Mouse (Mus musculus) gastrocnemius, adult 8-10 months (tissue): ENCODE data around the gene Hormad2. TPM values are rescaled to one million over a fixed set of nuclear protein-coding genes. Genes with fewer than 3 reads are reported as not detected.

Experiments
- DNase-seq, 2 experiments: peaks; one replicate each; pipeline ENCODE4 v3.0.0; 2022; ENCODE audit warnings: low spot score in 2 of 2
- total RNA-seq, 4 experiments: library from RNA; stranded (reverse); gene quantifications; 2 replicates each; pipeline ENCODE4 v1.2.4; 2022

Gene Hormad2
- not detected for total RNA-seq

DNA sequence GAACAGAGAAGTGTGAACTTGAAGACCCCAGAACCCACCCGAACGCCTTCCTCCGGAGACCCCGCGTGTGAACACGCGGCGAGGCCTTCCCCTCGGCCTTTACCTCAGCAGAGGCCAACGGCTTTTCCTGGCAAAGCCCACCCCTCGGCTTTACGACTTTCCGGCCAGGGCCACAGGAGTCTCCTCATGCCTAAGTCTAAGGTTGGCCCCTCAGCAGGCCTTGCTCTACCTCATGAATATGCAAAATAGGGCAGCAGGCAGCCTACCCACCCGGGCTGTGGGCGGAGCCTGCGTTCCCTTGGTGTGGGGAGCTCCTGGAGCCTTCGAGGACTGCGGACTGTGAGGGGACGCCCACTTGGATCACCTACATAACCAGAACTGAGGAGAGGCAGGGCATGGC is at the start of gene Hormad2:
Gene Hormad2, minus strand, starts transcription at position 128 of the 400 bp plus-strand sequence.
- DNase-seq, result no peak

DNA sequence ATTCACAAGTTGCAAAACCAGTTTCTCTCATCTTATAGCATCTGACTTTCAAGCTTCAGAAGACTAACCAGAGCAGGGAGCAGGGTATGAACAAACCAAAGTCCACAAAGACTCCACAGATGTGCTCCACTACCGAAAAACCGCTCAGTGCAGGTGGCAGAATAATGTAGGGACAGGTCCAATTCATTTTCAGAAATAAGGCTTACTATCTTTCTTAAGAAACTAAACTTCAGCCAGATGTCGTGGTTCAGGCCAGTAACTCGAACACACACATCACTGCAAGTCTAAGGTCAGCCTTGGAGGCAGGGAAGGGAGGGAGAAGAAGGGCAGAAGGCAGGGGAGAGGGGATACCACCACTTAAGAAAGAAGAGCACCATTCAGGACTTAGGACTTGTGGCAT is 48.3 kb upstream of the Hormad2 start:
- no peak for DNase-seq

DNA sequence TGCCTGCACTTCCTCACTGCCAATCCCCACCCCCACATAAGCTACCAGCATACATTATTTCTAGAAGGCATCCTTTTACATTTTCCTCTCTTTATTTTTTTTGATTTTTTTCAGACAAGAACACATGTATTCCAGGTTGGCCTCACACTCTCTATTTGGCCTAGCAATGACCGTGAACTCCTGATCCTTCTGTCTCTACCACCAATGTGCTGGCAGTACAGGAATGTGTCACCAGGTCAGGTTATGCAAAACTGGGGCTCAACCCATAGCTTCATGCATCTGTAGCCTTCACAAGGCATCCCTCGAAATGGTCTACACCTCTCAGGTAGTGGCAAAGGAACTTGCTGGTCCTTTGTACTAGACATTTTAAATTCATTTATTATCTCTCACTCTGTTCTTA is 47.9 kb upstream of the Hormad2 start:
- no peak for DNase-seq

DNA sequence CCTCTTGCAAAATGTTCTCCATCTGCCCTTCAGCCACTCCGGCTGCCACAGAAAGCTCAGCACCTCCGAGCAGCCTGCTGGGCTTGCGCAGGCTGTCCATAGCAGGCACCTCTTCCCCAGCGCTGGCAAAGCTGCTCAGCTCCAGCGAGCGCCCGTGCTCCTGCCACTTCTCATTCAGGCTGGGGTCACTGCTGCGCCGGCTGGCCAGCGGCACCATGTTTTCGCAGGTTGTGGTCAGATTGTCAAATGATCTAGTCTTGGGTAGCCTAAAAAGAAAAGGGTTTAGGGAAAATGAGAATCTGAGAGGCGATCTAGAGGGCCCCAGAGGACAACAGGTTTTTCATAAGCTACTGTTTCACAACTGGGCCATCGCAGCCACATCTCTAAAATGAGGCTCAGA is 47.5 kb upstream of the Hormad2 start:
- DNase-seq, result no peak

DNA sequence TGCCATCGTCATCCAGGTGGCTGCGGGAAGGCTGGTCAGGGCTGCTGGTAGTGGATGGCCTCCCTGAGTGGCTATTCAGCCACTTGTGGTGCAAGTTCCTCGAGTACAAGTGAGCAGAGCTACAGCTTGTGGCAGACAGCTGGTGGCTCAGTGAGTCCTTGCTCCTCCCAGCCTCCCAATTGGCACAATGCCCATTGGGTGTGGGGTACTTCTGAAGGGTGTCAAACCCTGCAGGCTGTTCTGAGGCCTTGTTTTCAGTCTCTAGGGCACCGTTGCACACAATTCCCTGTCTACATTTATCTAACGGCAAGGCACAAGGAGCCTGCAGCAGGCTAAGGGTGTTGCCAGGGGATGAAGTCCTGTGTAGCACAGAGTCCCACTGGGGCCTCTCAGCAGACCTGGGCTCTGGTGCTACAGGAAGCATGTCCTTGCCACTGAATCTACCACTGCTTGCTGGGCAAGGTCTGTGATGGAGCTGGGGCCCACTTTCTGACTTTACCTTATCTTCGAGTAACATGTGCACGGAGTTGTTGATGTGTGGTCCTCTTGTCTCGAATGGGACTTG is 46.6 kb upstream of the Hormad2 start:
- DNase-seq, result no peak

DNA sequence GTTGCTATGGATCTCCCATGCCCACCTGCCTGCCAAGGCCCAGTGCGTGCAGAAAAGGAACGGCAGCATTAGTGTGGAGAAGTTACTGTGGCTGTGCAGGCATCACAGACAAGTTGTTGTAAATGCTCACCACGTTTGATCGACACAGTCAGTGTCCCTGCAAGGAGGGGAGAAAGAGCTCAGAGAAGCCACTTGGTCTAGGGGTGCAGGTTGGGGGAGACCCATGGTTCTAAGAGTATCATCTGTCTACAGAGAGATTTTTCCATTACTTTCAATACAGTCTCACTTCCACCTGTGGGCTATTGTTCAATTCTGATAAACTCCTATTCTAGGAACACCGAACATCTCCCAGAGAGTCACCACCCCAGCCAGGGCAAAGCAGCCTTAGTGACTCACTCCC is 43.6 kb upstream of the Hormad2 start:
- DNase-seq, result no peak

DNA sequence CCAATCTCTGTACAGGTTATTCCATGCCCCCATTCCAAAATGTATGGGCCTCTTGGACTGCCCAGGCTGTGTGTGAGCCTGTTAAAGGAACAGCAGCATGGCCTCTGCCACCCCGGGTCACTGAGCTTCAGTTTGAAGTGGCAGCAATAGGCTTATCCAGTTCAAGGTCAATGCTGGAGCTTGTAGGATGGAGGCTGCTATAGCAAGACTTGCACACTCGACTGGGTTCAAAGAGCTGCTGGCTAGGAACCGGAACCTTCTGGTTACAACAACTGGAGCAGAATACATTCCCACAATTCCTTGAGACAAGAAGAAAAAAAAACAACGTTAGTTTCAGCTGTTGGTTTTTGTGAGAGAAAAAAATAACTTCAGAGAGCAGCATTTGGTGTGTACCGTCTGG is 41.7 kb upstream of the Hormad2 start:
- DNase-seq, result no peak

DNA sequence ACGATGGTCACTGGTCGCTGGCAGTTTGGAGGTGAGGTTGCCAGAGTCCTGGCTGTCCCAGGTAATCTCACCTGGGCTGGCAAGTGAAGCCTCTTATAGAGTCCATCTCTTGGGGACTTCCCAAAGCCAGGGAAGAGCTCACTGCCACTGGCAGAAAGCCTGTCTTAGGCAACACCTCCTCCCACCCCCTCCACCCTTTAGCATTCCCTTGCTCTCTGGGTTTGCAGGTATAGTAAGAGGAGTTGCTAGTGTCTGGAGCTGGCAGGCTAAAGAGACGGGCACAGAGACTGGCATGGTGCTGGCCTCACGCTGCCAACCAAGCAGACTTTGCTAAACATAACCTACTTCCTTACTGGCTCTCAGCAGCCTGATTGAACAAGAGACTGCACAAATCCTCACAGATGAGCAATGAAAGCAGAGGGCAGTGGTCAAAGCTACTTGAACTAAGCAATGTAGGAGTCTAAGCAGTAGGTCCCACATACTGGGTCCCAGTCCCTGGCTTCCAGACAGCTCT is 35.3 kb upstream of the Hormad2 start:
- no peak for DNase-seq

DNA sequence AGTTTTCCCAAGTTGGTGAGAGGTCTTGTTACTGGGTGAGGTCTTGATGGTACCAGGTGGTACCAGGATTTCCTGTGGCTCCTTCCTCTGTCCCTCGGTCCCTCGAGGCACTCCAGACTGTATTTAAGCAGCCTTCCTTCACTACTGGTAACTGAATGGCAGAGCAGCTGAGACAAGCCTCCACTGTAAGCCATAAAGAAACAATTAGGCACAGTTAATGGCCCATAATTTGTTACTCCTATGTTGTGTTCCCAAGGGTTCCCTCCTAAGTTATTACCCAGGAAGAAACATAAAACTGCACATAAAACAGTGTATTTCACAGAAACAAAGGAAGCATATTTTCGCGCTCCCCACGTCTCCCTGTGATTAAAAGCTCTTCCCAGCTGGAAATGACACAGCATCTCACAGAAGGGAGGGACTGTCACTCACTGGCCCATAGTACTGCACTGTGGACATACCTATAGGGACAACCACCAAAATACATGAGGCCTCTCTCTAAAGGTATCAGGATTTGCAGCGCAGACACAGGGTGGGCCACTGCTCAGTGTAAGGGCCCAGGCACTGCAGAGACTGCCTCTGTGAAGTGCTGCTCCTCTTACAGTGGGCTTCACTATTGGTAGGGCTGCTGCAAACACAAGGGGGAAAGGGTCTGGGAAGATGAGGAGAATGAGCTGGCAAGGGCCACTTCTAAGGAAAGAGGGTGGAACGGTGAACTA is 31.7 kb upstream of the Hormad2 start:
- no peak for DNase-seq

DNA sequence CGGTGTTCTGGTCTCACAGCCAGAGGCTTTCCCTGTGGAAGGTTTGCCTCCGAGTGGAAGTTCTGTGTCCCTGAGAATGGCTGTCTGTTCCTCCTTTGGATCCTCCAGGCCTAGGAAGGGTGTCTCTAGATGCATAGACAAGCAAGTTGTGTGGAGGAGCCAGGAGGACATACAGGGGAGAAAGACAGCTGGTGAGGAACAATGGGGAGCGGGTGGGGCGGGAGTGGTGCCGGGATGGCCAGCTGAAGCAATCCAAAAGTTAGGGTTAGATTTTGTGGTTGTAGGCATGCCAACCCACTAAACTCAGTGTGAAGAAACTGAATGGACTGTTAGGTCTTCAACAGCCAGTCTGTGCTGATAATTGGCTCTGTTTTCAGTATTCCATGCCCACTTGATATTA is 30.8 kb upstream of the Hormad2 start:
- DNase-seq, result no peak

DNA sequence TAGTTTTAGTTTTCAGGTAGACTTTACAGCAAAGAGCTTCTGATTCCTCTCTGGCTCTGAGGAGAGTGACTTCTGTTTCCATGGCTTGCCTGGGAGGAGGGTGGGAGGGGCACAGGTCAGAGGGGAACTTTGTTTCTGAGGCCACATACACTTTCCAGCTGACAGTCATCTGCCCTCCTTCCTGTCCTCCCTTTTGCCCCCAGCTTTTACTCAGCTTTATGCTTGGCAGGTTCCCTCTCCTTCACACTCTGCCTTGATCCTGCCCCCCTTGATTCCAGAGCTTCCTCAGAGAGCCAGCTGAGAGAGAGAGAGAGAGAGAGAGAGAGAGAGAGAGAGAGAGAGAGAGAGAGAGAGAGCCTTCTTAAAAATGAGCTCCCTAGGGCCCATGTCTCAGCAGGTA is 30.3 kb upstream of the Hormad2 start:
- no peak for DNase-seq

DNA sequence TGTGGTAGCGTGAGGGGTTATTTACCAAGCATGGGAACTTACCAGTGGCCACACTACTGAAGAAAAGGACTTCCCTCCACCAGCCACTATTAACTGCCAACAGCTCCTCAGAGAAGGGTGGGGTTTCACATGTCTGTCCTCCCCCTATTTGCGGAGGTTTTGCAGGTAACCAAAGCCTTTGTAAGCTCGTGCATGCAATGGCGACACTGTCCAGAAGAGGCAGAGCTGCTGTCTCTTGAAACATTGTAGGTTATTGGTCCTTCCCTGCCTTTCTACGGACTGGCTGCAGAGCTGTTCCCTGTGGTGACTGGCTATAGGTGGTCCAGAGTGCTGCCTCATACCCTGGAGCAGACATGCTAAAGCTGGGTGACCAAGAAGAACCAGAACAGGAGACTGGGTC is 28.2 kb upstream of the Hormad2 start:
- no peak for DNase-seq

DNA sequence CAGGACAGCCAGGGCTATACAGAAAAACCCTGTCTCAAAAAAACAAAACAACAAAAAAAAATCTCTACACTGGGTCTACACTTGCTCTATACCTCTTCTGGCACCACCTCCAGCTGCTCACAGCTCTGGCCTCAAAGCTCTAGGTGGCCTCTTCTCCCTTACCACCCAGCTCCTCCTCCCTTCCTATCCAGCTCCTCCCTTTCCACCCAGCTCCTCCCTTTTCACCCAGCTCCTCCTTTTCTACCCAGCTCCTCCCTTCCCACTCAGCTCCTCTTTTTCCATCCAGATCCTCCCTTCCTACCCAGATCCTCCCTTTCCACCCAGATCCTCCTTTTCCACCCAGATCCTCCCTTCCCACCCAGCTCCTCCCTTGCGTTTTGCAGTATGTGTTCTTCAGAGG is 26.5 kb upstream of the Hormad2 start:
- no peak for DNase-seq

DNA sequence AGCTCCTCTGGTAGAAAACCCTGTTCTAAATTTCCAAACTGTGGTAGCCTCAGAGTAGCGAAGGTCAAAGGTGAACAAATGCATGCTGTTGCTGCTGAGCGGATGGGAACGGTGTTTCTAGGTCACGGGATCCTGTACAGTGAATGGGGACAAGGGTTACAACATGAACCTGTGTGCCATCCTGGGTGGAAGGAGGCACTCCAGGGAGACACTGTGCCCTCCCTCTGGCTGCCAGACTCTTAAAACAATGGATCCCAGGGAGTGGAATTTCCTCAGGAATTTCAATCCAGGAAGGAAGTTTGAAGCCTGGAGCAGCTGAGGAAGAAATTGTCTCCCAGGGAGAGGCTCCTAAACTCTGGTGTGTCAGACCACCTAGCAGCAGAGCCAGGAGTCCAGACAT is 25.3 kb upstream of the Hormad2 start:
- DNase-seq, result no peak

DNA sequence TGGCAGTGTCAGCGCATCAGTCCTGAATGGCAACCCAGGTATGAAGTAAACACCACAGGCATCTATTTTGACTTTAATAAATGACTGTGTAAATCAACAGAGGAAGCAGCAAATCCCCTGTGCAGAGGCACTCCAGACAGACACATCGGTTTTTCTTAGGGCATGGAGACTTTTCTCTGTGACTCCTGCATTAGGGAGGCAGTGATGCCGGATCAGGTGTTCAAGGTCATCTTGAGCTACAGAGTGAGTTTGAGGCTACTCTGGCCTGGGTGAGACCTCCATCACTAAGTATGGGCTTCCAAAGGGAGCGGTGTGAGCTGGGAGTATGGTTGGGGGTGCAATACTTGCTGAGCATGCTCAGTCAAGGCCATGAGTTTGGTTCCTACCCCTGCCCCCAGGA is 23.7 kb upstream of the Hormad2 start:
- no peak for DNase-seq

DNA sequence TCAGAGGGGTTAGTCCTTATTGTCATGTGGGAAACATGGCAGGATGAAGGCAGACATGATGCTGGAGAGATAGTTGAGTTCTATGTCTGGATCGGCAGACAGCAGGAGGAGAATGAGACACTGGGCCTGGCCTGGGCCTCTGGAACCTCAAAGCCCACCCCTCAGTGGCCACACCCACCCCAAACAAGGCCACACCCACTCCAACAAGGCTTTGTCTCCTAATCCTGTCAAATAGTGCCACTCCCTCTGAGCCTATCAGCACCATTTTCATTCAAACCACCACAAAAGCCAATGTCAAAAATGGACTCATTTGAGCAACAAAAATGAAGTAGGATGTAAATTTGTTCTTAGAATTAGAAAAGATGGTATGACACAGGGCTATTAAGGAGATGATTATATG is 23.3 kb upstream of the Hormad2 start:
- DNase-seq, result no peak

DNA sequence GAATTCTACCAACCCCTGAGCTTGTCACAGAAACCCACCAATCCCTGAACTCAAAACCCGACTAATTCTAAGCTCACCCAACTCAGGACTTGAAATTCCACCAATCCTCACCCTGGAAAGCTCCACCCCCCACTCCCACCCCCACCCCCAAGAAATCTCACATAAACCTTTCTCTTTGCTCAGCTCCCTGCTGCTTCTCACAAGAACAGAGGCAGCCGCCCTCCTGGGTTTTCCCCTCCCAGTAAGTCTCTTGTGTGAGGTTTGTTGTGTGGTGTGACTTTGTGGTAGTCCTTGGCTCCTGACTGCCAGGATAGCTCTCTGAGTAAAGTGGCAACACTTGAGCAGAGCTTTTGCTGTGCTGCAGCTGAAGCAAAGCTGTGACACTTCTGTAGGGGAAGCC is 22.0 kb upstream of the Hormad2 start:
- DNase-seq, result no peak

DNA sequence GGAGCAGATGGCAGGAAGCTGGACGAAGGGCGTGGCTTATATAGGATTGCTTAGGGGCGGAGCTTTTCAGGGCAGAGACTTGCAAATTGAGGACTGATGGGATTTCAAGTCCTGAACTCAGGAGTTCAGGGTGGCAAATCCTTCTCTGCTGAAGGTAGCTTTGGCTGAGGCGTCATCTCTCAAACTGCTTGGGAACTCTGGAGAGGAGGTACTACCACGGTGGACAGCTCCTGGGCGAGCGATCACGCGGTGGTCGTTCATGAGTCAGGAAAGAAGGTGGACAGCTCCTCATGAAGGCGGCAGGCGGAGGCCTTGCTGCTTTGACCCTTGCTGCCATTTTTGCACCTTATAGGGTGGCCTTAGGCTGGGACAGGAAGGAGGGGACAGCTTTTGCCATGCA is 20.2 kb upstream of the Hormad2 start:
- DNase-seq, result no peak

DNA sequence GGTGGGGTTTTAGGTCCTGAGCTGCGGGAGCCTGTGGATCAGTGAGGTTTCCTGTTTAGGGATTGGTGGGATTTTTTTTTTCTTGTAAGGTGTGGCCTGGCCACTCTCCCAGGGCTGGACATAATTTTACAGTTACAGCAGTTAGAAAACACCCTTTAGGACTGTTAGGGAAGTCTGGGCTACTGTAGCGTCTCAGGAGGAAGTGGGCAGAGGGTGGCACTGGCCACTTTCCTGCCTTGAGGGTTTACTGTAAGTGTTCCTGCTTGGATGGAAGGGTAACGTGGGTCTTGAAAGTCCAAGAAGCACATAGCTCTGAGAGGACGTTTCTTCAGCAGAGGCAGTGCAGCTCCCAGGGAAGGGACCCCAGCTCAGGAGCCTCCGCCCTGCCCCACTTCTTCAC is 19.7 kb upstream of the Hormad2 start:
- DNase-seq, result no peak

DNA sequence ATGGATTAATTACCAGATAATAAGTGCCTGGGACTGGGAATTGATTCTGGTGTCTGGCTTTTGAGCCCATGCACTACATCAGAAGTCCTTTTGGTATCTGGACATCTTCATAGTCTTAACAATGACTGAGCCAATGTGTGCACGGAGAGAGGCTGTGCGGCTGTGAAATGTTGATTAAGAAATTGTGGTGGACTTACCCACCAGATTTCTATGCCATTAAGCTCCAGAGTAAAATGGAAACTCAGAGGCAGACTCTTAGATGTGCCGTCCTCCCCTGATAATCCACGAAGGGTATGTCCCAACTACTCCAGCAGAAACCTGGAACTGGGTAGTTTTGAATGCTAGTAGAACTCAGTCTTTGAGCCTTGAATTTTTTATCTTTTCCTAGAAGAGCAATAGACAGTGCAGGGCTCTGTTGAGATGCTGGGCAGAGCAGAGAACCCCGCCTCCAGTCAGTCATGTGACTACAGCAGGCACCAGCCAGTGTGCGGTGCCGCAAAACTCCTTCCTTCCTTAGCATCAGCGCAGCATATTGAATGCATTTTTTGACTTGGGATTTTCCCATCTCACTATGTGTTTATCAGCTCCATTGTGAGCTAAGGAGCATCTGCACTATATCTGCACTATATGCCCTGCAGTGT is 14.1 kb upstream of the Hormad2 start:
- no peak for DNase-seq

DNA sequence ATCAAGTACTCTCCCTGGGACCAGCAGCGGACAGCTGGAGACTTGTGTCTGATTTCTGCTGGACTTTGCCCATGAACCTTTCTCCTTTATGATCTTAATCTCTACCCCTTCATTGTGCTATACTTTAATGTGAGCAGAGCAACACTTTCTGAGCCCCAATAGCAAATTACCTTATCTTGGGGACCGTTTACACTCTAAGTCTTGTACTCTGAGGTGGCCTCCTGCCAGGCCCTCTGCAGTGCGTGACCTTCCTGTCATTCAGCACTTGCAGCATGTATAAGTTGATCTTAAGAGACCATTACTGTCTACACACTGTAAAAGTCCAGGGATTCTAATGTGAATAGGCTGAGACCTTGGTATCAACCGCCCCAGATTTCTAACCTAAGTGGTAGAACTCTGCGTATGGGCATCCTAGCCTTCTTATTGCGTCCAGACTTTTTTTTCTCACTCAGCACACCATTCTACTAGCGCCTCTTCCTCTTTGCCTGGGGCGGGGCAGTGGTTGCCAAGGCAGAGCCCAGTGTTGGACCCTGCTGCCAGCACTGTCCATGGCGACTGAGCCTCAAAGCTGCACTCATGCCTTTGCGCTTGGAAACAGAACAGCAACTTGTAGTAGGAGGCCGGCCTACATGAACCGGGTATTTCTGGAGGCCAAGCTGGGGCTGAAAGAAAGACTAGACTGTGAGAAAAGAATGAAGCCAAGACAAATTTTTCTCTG is 11.7 kb upstream of the Hormad2 start:
- DNase-seq, result no peak

DNA sequence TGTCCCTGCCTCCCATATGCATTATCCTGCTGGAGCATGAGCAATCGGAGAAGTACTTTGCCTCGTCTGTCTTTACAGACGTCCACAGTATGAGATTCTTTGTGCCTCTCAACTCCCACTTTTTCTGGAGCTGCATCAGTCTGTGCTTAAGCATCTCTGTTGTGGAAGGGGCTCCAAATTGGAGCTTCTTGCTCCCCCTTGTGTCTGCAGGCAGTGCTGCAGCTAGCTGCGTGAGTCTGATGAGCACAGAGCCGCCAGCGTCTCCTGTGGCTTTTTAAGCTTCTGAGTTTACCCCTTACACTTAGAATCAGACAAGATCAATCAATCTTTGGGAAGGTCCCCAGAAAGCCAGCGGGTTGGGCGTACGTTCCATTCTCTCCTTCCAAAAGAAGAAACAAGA is 10.2 kb upstream of the Hormad2 start:
- DNase-seq, result no peak
